Mouse (Mus musculus) forebrain, embryonic 14.5 days (tissue): ENCODE data around the gene Map3k5. TPM values are rescaled to one million over a fixed set of nuclear protein-coding genes. Genes with fewer than 3 reads are reported as not detected.

Experiments
- ATAC-seq: fragments of 200-750 bp; cut with Nextera tagmentation; 2 replicates; pipeline ENCODE4 v1.8.0; 2017; ENCODE audit warnings: mild to moderate bottlenecking, moderate library complexity
- DNase-seq: peaks from one replicate; pipeline ENCODE4 v3.0.0-alpha.2; 2015; ENCODE audit warnings: low spot score
- H3K27ac ChIP-seq: fragments of 300-500 bp; sonication (generic); 2 replicates; pipeline ENCODE4 v1.5.1; 2014; ENCODE audit warnings: low read depth, mild to moderate bottlenecking, control low read depth, low read length, moderate library complexity
- H3K27me3 ChIP-seq: fragments of 300-500 bp; sonication (generic); replicated peaks from 2 replicates; pipeline ENCODE4 v1.6.1; 2014; ENCODE audit warnings: low read length, control low read depth, mixed read lengths; ENCODE audit not compliant: control insufficient read depth, insufficient read depth
- H3K36me3 ChIP-seq: fragments of 300-500 bp; sonication (generic); 2 replicates; pipeline ENCODE4 v1.6.1; 2014; ENCODE audit warnings: low read length, control low read depth; ENCODE audit not compliant: control insufficient read depth, insufficient read depth
- H3K4me1 ChIP-seq: fragments of 300-500 bp; sonication (generic); 2 replicates; pipeline ENCODE4 v1.6.1; 2014; ENCODE audit warnings: antibody characterized with exemption, low read length, control low read depth; ENCODE audit not compliant: control insufficient read depth, insufficient read depth
- H3K4me2 ChIP-seq: fragments of 300-500 bp; sonication (generic); 2 replicates; pipeline ENCODE4 v1.6.1; 2014; ENCODE audit warnings: mild to moderate bottlenecking, control low read depth, low read length
- H3K4me3 ChIP-seq: fragments of 300-500 bp; sonication (generic); 2 replicates; pipeline ENCODE4 v1.5.1; 2014; ENCODE audit warnings: low read depth, low read length, control low read depth
- H3K9ac ChIP-seq: fragments of 300-500 bp; sonication (generic); 2 replicates; pipeline ENCODE4 v1.6.1; 2014; ENCODE audit warnings: mild to moderate bottlenecking, low read length, control low read depth, moderate library complexity
- H3K9me3 ChIP-seq: fragments of 300-500 bp; sonication (generic); replicated peaks from 2 replicates; pipeline ENCODE4 v1.6.1; 2016; ENCODE audit warnings: low read length, control low read depth, mixed read lengths; ENCODE audit not compliant: control insufficient read depth
- WGBS: fragments of 180-500 bp; shearing (Covaris S2); extraction: QIAGEN DNeasy Blood & Tissue Kit; methylation state at CpG from one replicate; pipeline ENCODE4 v1.1.7; 2014; 5-methylcytosine and 5-hydroxymethylcytosine counted together
- polyA plus RNA-seq: library from polyadenylated mRNA; unstranded; fragments of >200 nt; fragmentation: Nextera tagmentation; extraction: Ambion mirVana; gene quantifications from 2 replicates; pipeline ENCODE4 v1.2.1, GENCODE M21; 2014

Gene Map3k5
- polyA plus RNA-seq, 1 experiment from 2014 or later, result 0.72 TPM

GRCm38 (mm10) chr10:19987736-19988135 lies 53.5 kb downstream of the Map3k5 start:
- Histone ChIP-seq H3K36me3 (no peaks in the 10 kb centered on the region), H3K9ac (no peak overlapping the region), H3K9me3 (no peaks in the 10 kb centered on the region), H3K4me3 (no peak overlapping the region), H3K4me1 (no peaks in the 10 kb centered on the region), H3K4me2 (no peak overlapping the region), H3K27me3 (no peaks in the 10 kb centered on the region), H3K27ac (no peak overlapping the region)
- ATAC-seq, result no peak
- WGBS, result 74% methylated on average over 9 of the region's 9 CpGs
- no peak for DNase-seq

GRCm38 (mm10) chr10:19989986-19990385 lies 55.7 kb downstream of the Map3k5 start:
- Histone ChIP-seq H3K9me3 (no peaks in the 10 kb centered on the region), H3K27ac (no peak overlapping the region), H3K27me3 (no peaks in the 10 kb centered on the region), H3K4me1 (no peaks in the 10 kb centered on the region), H3K4me3 (no peak overlapping the region), H3K36me3 (no peaks in the 10 kb centered on the region), H3K4me2 (no peak overlapping the region), H3K9ac (no peak overlapping the region)
- WGBS, result 93% methylated on average over 6 of the region's 6 CpGs
- ATAC-seq (no peak), DNase-seq (no peak)

GRCm38 (mm10) chr10:19990638-19991037 lies 56.4 kb downstream of the Map3k5 start:
- H3K9ac ChIP-seq, result no peak overlapping the region
- ATAC-seq (no peak), DNase-seq (no peak)
- no peaks in the 10 kb centered on the region for H3K4me1 ChIP-seq
- H3K27ac ChIP-seq, result no peak overlapping the region
- H3K4me3 ChIP-seq, result no peak overlapping the region
- no peak overlapping the region for H3K4me2 ChIP-seq
- H3K27me3 ChIP-seq, result no peaks in the 10 kb centered on the region
- no peaks in the 10 kb centered on the region for H3K9me3 ChIP-seq
- no peaks in the 10 kb centered on the region for H3K36me3 ChIP-seq
- 74% methylated on average over 6 of the region's 6 CpGs for WGBS

GRCm38 (mm10) chr10:19991237-19991865 lies 57.1 kb downstream of the Map3k5 start:
- ATAC-seq (no peak), DNase-seq (no peak)
- no peaks in the 10 kb centered on the region for H3K27me3 ChIP-seq
- 43% methylated on average over 3 of the region's 3 CpGs for WGBS
- no peaks in the 10 kb centered on the region for H3K36me3 ChIP-seq
- no peaks in the 10 kb centered on the region for H3K4me1 ChIP-seq
- H3K4me2 ChIP-seq, result no peak overlapping the region
- H3K9ac ChIP-seq, result no peak overlapping the region
- no peak overlapping the region for H3K27ac ChIP-seq
- no peaks in the 10 kb centered on the region for H3K9me3 ChIP-seq
- H3K4me3 ChIP-seq, result no peak overlapping the region

GRCm38 (mm10) chr10:19991866-19992252 lies 57.6 kb downstream of the Map3k5 start:
- no peak overlapping the region for H3K4me3 ChIP-seq
- no peak for ATAC-seq
- WGBS, result 47% methylated on average over 3 of the region's 3 CpGs

GRCm38 (mm10) chr10:19994469-19995450 lies 60.5 kb downstream of the Map3k5 start:
- H3K9me3 ChIP-seq, result no peaks in the 10 kb centered on the region
- WGBS, result 74% methylated on average over 14 of the region's 14 CpGs
- no peak overlapping the region for H3K4me2 ChIP-seq
- H3K4me3 ChIP-seq, result no peak overlapping the region
- ATAC-seq, result no peak
- H3K4me1 ChIP-seq, result no peaks in the 10 kb centered on the region
- no peak overlapping the region for H3K9ac ChIP-seq
- no peaks in the 10 kb centered on the region for H3K27me3 ChIP-seq
- no peak overlapping the region for H3K27ac ChIP-seq
- H3K36me3 ChIP-seq, result no peaks in the 10 kb centered on the region
- DNase-seq, result no peak

More at GRCm38 (mm10) chr10:19991866-19992252, 57.6 kb downstream of the Map3k5 start:
- Histone ChIP-seq H3K27ac (no peak overlapping the region), H3K9ac (no peak overlapping the region), H3K4me2 (no peak overlapping the region), H3K4me1 (no peaks in the 10 kb centered on the region), H3K27me3 (no peaks in the 10 kb centered on the region), H3K36me3 (no peaks in the 10 kb centered on the region), H3K9me3 (no peaks in the 10 kb centered on the region)
- no peak for DNase-seq

GRCm38 (mm10) chr10:19996151-19996550 lies 61.9 kb downstream of the Map3k5 start:
- H3K9me3 ChIP-seq, result no peaks in the 10 kb centered on the region
- no peak overlapping the region for H3K4me3 ChIP-seq
- H3K27me3 ChIP-seq, result no peaks in the 10 kb centered on the region
- DNase-seq (no peak), ATAC-seq (no peak)
- WGBS, result 90% methylated on average over 3 of the region's 3 CpGs
- no peak overlapping the region for H3K27ac ChIP-seq
- H3K4me2 ChIP-seq, result no peak overlapping the region
- H3K36me3 ChIP-seq, result no peaks in the 10 kb centered on the region
- no peaks in the 10 kb centered on the region for H3K4me1 ChIP-seq
- H3K9ac ChIP-seq, result no peak overlapping the region

- Histone ChIP-seq H3K9me3 (no peaks in the 10 kb centered on the region), H3K27me3 (no peaks in the 10 kb centered on the region), H3K27ac (no peak overlapping the region), H3K36me3 (no peaks in the 10 kb centered on the region), H3K9ac (no peak overlapping the region), H3K4me3 (no peak overlapping the region), H3K4me1 (peaks cover 2% of the 10 kb centered on the region; the same call in 1 of the 2 replicates), H3K4me2 (no peak overlapping the region)
- 77% methylated on average over 4 of the region's 4 CpGs for WGBS
- ATAC-seq, result no peak
- no peak for DNase-seq
These were observed 65.6 kb downstream of the Map3k5 start for GRCm38 (mm10) chr10:19999703-20000407.
